Mouse (Mus musculus) heart, embryonic 14.5 days (tissue): Measurements from ENCODE around the gene Ptpn11. TPM values are rescaled to one million over a fixed set of nuclear protein-coding genes. Genes with fewer than 3 reads are reported as not detected.
"Not testable (repeated sequence)": the region's sequence is repeated elsewhere in the genome, so short reads cannot be mapped to it uniquely, and the experiment has no call there.

Experiments used
- ATAC-seq: fragments of 200-750 bp; cut with Nextera tagmentation; 2 replicates; pipeline ENCODE4 v1.8.0; 2017; ENCODE audit warnings: low read depth, moderate TSS enrichment; ENCODE audit not compliant: insufficient number of reproducible peaks, insufficient read depth, low FRiP score
- H3K27ac ChIP-seq, 2 experiments: fragments of 200-500 bp in 1 of 2; fragments of 300-500 bp in 1 of 2; sonication (generic) in 1 of 2; replicated peaks in 1 of 2; 2 replicates each; pipeline ENCODE4 v1.5.1; 2012 to 2014; ENCODE audit warnings: low read depth in 2 of 2, low read length in 2 of 2, control low read depth in 1 of 2, mild to moderate bottlenecking in 1 of 2, mixed read lengths in 1 of 2; ENCODE audit not compliant: control insufficient read depth in 1 of 2, insufficient read depth in 1 of 2
- H3K27me3 ChIP-seq: fragments of 300-500 bp; sonication (generic); 2 replicates; pipeline ENCODE4 v1.6.1; 2014; ENCODE audit warnings: mild to moderate bottlenecking, low read length, control low read depth; ENCODE audit not compliant: control insufficient read depth, insufficient read depth
- H3K36me3 ChIP-seq: fragments of 300-500 bp; sonication (generic); 2 replicates; pipeline ENCODE4 v1.6.1; 2014; ENCODE audit warnings: mild to moderate bottlenecking, control low read depth, low read length, mixed read lengths; ENCODE audit not compliant: control insufficient read depth, insufficient read depth
- H3K4me1 ChIP-seq, 2 experiments: fragments of 200-500 bp in 1 of 2; fragments of 300-500 bp in 1 of 2; sonication (generic) in 1 of 2; 2 replicates each; pipeline ENCODE4 v1.6.1; 2012 to 2014; ENCODE audit warnings: low read length in 2 of 2, control low read depth in 1 of 2, mixed read lengths in 1 of 2; ENCODE audit not compliant: control insufficient read depth in 2 of 2, insufficient read depth in 2 of 2
- H3K4me2 ChIP-seq: fragments of 300-500 bp; sonication (generic); 2 replicates; pipeline ENCODE4 v1.6.1; 2014; ENCODE audit warnings: mild to moderate bottlenecking, low read length
- H3K4me3 ChIP-seq, 2 experiments: fragments of 200-500 bp in 1 of 2; fragments of 300-500 bp in 1 of 2; sonication (generic) in 1 of 2; 2 replicates each; pipeline ENCODE4 v1.5.1; 2012 to 2014; ENCODE audit warnings: low read length in 2 of 2, mild to moderate bottlenecking in 2 of 2, control low read depth in 1 of 2, low read depth in 1 of 2, moderate library complexity in 1 of 2; ENCODE audit not compliant: control insufficient read depth in 1 of 2, insufficient read depth in 1 of 2
- H3K9ac ChIP-seq: fragments of 300-500 bp; sonication (generic); 2 replicates; pipeline ENCODE4 v1.6.1; 2014; ENCODE audit warnings: mild to moderate bottlenecking, low read length
- H3K9me3 ChIP-seq: fragments of 300-500 bp; sonication (generic); 2 replicates; pipeline ENCODE4 v1.6.1; 2016; ENCODE audit warnings: low read length, control low read depth; ENCODE audit not compliant: control insufficient read depth
- WGBS: fragments of 180-500 bp; shearing (Covaris S2); extraction: QIAGEN DNeasy Blood & Tissue Kit; methylation state at CpG from one replicate; pipeline ENCODE4 v1.1.7; 2014; 5-methylcytosine and 5-hydroxymethylcytosine counted together
- polyA plus RNA-seq: library from polyadenylated mRNA; unstranded; fragments of >200 nt; fragmentation: Nextera tagmentation; extraction: Ambion mirVana; gene quantifications from 2 replicates; pipeline ENCODE4 v1.2.1, GENCODE M21; 2014

Ptpn11 gene
- polyA plus RNA-seq, 1 experiment from 2014 or later: 25.6 TPM

GRCm38 (mm10) chr5:121229182-121229581 lies 38.0 kb upstream of the Ptpn11 start:
- Histone ChIP-seq H3K36me3 (no peaks in the 10 kb centered on the region), H3K4me1 (peaks cover 3 to 18% of the 10 kb centered on the region in 2 experiments), H3K9ac (no peak overlapping the region), H3K4me2 (no peak overlapping the region), H3K27me3 (no peaks in the 10 kb centered on the region), H3K9me3 (no peaks in the 10 kb centered on the region), H3K4me3 (no peak overlapping the region), H3K27ac (no peak overlapping the region)
- 88% methylated on average over 2 of the region's 2 CpGs for WGBS
- ATAC-seq: no peak

DNA sequence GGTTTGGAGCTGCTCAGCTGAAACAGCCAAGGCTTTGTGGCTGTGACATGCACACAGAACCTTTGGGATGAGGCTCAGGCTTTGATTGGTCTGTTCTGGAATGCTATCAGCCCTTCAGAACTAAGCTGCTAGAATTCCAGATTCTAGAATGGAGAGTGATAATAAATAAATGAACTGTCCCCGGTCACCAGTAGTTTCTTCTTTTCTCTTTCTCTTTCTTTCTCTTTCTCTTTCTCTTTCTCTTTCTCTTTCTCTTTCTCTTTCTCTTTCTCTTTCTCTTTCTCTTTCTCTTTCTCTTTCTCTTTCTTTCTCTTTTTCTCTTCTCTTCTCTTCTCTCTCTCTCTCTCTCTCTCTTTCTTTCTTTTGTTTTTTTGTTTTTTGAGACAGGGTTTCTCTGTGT lies 36.1 kb upstream of the Ptpn11 start:
- not testable (repeated sequence) for ATAC-seq, H3K27ac ChIP-seq
- 89% methylated on average over 1 of the region's 1 CpGs for WGBS

GRCm38 (mm10) chr5:121226845-121227244 lies 35.6 kb upstream of the Ptpn11 start:
- Histone ChIP-seq H3K9ac (no peak overlapping the region), H3K4me1 (peaks cover 3 to 14% of the 10 kb centered on the region in 2 experiments), H3K9me3 (no peaks in the 10 kb centered on the region), H3K4me2 (no peak overlapping the region), H3K36me3 (no peaks in the 10 kb centered on the region), H3K4me3 (no peak overlapping the region), H3K27ac (no peak overlapping the region), H3K27me3 (no peaks in the 10 kb centered on the region)
- ATAC-seq: no peak
- 87% methylated on average over 4 of the region's 4 CpGs for WGBS

More for the DNA sequence above, 36.1 kb upstream of the Ptpn11 start:
- H3K4me1 ChIP-seq: peaks cover 3 to 13% of the 10 kb centered on the region in 2 experiments
- H3K9me3 ChIP-seq, H3K36me3 ChIP-seq, H3K9ac ChIP-seq, H3K4me2 ChIP-seq, H3K27me3 ChIP-seq, H3K4me3 ChIP-seq: not testable (repeated sequence)

DNA sequence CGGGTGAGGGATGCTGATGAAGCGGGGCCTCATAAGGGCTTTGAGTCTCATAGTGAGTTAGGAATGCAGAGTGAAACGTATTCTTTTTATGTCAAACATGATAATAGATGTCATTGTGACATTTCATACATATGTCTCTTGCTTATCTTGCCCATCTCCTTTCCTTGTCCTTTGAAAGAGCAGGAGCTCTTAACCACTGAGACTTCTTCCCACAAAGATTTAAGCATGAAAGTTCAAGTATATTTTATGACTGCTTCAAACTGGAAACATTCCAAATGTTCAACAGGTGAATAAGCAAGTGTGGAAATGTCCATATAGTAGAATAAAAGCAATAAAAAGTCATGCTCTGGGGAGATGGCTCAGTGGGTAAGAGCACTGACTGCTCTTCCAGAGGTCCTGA lies 35.2 kb upstream of the Ptpn11 start:
- Histone ChIP-seq H3K27ac (no peak overlapping the region), H3K9me3 (no peaks in the 10 kb centered on the region), H3K27me3 (no peaks in the 10 kb centered on the region), H3K36me3 (no peaks in the 10 kb centered on the region), H3K4me1 (peaks cover 5 to 18% of the 10 kb centered on the region in 2 experiments), H3K4me3 (no peak overlapping the region), H3K4me2 (no peak overlapping the region), H3K9ac (no peak overlapping the region)
- ATAC-seq: no peak
- WGBS: 36% methylated on average over 3 of the region's 3 CpGs

- Histone ChIP-seq H3K9me3 (no peaks in the 10 kb centered on the region), H3K36me3 (no peaks in the 10 kb centered on the region), H3K27me3 (no peaks in the 10 kb centered on the region), H3K9ac (no peak overlapping the region), H3K27ac (no peak overlapping the region), H3K4me3 (no peak overlapping the region), H3K4me2 (no peak overlapping the region), H3K4me1 (peaks cover 7 to 21% of the 10 kb centered on the region in 2 experiments)
- 55% methylated on average over 2 of the region's 2 CpGs for WGBS
- ATAC-seq: no peak
Measured at GRCm38 (mm10) chr5:121225854-121226253, 34.7 kb upstream of the Ptpn11 start.

DNA sequence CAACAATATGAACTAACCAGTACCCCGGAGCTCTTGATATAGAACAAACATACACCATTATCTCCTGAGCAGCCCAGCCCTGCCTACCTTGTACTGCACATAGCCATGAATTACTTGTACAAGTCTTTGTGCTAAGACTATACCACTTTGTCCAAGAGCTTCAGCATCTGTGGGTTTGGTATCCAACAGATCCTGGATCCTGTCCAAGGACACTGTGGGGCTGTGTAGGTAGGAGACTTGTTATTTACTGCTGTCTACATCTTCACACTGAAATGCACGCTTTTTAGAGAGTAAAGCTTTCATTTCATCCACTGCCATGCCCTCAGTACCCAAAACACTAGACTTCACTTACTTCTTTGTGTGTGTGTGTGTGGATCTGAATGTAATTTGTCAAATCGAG lies 33.7 kb upstream of the Ptpn11 start:
- Histone ChIP-seq H3K9ac (no peak overlapping the region), H3K4me2 (no peak overlapping the region), H3K36me3 (no peaks in the 10 kb centered on the region), H3K27me3 (no peaks in the 10 kb centered on the region), H3K4me1 (peaks cover 7 to 21% of the 10 kb centered on the region in 2 experiments), H3K9me3 (no peaks in the 10 kb centered on the region), H3K4me3 (no peak overlapping the region), H3K27ac (no peak overlapping the region)
- WGBS: 83% methylated on average over 3 of the region's 3 CpGs
- ATAC-seq: no peak

DNA sequence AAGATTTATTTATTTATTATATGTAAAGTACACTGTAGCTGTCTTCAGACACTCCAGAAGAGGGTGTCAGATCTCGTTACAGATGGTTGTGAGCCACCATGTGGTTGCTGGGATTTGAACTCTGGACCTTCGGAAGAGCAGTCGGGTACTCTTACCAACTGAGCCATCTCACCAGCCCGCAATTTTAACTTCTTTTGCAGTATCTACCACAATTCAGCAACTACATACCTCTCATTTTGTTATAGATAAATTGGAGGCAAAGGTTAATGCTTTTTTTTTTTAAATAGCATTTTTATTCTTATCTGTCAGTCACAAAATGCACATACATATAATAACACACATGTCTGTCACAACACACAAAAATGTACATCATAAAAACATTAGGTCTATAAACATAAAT lies 32.8 kb upstream of the Ptpn11 start:
- not testable (repeated sequence) for H3K4me3 ChIP-seq, H3K27ac ChIP-seq, H3K9ac ChIP-seq, H3K36me3 ChIP-seq, H3K4me2 ChIP-seq, H3K27me3 ChIP-seq, H3K9me3 ChIP-seq, ATAC-seq
- H3K4me1 ChIP-seq: peaks cover 9 to 21% of the 10 kb centered on the region in 2 experiments
- 93% methylated on average over 3 of the region's 4 CpGs for WGBS

DNA sequence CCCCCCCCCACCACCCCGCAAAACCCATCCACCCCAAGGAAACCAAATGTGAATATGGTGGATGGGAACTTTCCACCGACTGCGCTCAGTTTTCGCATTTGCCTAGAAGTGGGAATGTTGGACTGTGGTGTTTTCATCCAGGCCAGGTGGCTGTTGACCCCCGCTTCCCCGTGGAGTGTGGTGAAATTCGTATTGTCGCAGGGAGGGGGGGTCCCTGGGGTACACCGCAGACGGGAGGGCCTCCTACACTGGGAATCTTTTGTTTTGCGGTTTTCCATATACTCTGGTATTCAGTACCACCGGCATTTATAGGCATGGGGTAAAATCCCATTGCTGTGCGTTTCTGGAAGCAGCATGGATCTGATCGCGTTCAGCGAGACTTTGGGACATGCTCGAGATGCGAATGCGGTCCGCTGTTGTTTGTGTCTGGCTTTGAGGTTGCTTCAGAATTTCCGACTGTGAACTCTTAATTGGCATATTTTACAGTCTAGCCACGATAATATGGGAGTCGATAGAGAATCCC lies 30.2 kb upstream of the Ptpn11 start:
- Histone ChIP-seq H3K4me3 (peak overlapping the region; percentile 70 to 93), H3K4me2 (peak overlapping the region; percentile 77), H3K9ac (peak overlapping the region; percentile 93), H3K36me3 (no peaks in the 10 kb centered on the region), H3K27ac (no peak overlapping the region), H3K9me3 (no peaks in the 10 kb centered on the region), H3K27me3 (no peaks in the 10 kb centered on the region), H3K4me1 (peaks cover 9 to 20% of the 10 kb centered on the region in 2 experiments)
- no peak for ATAC-seq
- 22% methylated on average over 23 of the region's 23 CpGs for WGBS
